Mouse (Mus musculus) kidney, postnatal 0 days (tissue): ENCODE measurements around the gene Actl11. TPM values are rescaled to one million over a fixed set of nuclear protein-coding genes. Genes with fewer than 3 reads are reported as not detected.
A peak's percentile ranks its signal among the peaks of the same experiment; 100 is the strongest.

Experiments used
- ATAC-seq: fragments of 200-750 bp; cut with Nextera tagmentation; replicated peaks from 2 replicates; pipeline ENCODE4 v1.8.0; 2017; ENCODE audit warnings: low read depth, moderate number of reproducible peaks, moderate TSS enrichment, moderate library complexity; ENCODE audit not compliant: low FRiP score
- DNase-seq: peaks from one replicate; pipeline ENCODE4 v3.0.0-alpha.2; 2016; ENCODE audit warnings: low spot score
- H3K27ac ChIP-seq: fragments of 300-500 bp; sonication (generic); 2 replicates; pipeline ENCODE4 v1.5.1; 2014; ENCODE audit warnings: mild to moderate bottlenecking
- H3K27me3 ChIP-seq: fragments of 300-500 bp; sonication (generic); 2 replicates; pipeline ENCODE4 v1.6.1; 2014; ENCODE audit warnings: low read length, mixed read lengths; ENCODE audit not compliant: insufficient read depth
- H3K36me3 ChIP-seq: fragments of 300-500 bp; sonication (generic); 2 replicates; pipeline ENCODE4 v1.6.1; 2014; ENCODE audit warnings: low read length, mixed read lengths; ENCODE audit not compliant: insufficient read depth
- H3K4me1 ChIP-seq: fragments of 300-500 bp; sonication (generic); replicated peaks from 2 replicates; pipeline ENCODE4 v1.6.1; 2014; ENCODE audit warnings: antibody characterized with exemption, low read length, mixed read lengths; ENCODE audit not compliant: insufficient read depth
- H3K4me2 ChIP-seq: fragments of 300-500 bp; sonication (generic); 2 replicates; pipeline ENCODE4 v1.6.1; 2014; ENCODE audit warnings: mild to moderate bottlenecking, low read length, moderate library complexity, mixed read lengths
- H3K4me3 ChIP-seq: fragments of 300-500 bp; sonication (generic); replicated peaks from 2 replicates; pipeline ENCODE4 v1.5.1; 2014; ENCODE audit warnings: low read depth, low read length
- H3K9ac ChIP-seq: fragments of 300-500 bp; sonication (generic); 2 replicates; pipeline ENCODE4 v1.6.1; 2014; ENCODE audit warnings: low read depth, low read length
- H3K9me3 ChIP-seq: fragments of 300-500 bp; sonication (generic); replicated peaks from 2 replicates; pipeline ENCODE4 v1.6.1; 2016; ENCODE audit warnings: low read length, inconsistent platforms, mixed read lengths
- CTCF ChIP-seq: IDR thresholded peaks from 2 replicates; pipeline ENCODE4 v1.5.1; 2016; ENCODE audit warnings: antibody characterized with exemption, low read depth, mild to moderate bottlenecking, moderate library complexity
- WGBS: fragments of 180-500 bp; shearing (Covaris S2); extraction: QIAGEN DNeasy Blood & Tissue Kit; methylation state at CpG from one replicate; pipeline ENCODE4 v1.1.7; 2014; 5-methylcytosine and 5-hydroxymethylcytosine counted together
- polyA plus RNA-seq: library from polyadenylated mRNA; unstranded; fragments of >200 nt; fragmentation: Nextera tagmentation; extraction: Ambion mirVana; gene quantifications from 2 replicates; pipeline ENCODE4 v1.2.1, GENCODE M21; 2015

Gene Actl11
- polyA plus RNA-seq, 1 experiment from 2014 or later, result not detected

DNA sequence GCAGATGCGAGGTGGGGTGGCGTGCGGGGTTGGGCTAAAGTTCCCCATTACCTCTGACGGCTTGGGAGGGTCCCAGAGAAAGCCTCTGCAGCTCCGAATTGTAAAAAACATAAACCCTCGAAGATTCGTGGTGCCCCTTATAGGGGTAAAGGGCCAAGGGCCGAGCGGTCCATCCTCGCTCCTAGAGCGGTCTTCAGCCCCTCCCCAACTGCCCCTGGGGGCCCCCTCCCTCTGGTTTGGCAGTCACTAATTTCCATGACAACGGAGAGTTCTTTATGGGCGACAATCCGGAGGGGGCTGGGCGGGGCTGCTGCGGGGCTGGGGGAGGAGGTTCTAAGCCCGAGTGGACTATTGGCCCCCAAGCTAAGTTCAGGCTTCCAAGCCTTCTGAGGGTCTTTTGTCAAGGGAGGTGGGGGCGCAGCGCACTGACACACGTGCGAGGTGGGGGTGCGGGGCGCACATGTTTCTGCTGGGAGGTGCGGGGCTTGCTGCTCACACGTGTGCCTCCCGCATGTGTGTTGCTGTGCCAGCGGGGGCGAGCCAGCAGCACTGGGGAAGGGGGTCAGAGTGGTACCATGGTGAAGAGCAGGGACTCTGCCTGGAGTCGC is 8.1 kb downstream of the Actl11 start:
- no peak for TF ChIP-seq CTCF
- Histone ChIP-seq H3K27me3 (no peaks in the 10 kb centered on the region), H3K9ac (peak overlapping the region; percentile 53)

DNA sequence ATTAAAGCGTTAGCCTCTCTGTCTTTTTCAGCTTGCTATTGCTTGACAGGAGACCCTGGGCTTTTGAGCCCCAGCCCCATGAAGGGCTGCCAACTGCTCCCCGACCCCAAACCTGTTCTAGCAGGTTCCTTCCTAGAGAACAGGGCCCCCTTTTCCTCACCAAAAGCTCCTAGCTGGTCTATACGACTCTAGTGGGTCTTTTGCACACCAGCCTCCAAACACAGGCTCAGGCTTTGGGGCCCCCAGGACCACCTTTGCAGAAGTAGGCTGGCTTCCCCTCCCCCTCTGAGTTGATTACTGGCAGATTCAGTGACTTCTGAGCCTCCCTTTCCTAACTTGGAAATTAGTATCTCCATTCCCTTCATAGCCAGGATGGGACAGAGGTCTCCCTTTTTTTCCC is 8.6 kb downstream of the Actl11 start:
- Histone ChIP-seq H3K36me3 (no peaks in the 10 kb centered on the region), H3K9me3 (no peaks in the 10 kb centered on the region), H3K9ac (no peak overlapping the region), H3K27me3 (no peaks in the 10 kb centered on the region), H3K27ac (no peak overlapping the region), H3K4me1 (0 out of 2 replicates have a peak, but pooled peaks cover 10% of the 10 kb centered on the region), H3K4me2 (no peak overlapping the region; the same call in 1 of the 2 replicates), H3K4me3 (no peak overlapping the region)
- DNase-seq, result no peak
- no peak for TF ChIP-seq CTCF
- WGBS, result 25% methylated on average over 3 of the region's 3 CpGs
- ATAC-seq, result no peak

More for the DNA sequence above, 8.1 kb downstream of the Actl11 start:
- Histone ChIP-seq H3K9me3 (no peaks in the 10 kb centered on the region), H3K36me3 (no peaks in the 10 kb centered on the region), H3K4me1 (0 out of 2 replicates have a peak, but pooled peaks cover 10% of the 10 kb centered on the region), H3K4me2 (peak overlapping the region; percentile 87), H3K4me3 (peak overlapping the region; percentile 38), H3K27ac (no peak overlapping the region)
- ATAC-seq, result 0 out of 2 replicates have a peak, but pooled peaks have one; percentile 10
- no peak for DNase-seq
- 4% methylated on average over 29 of the region's 29 CpGs for WGBS

- Histone ChIP-seq H3K27me3 (no peaks in the 10 kb centered on the region), H3K4me2 (no peak overlapping the region), H3K27ac (no peak overlapping the region), H3K9me3 (no peaks in the 10 kb centered on the region), H3K4me3 (no peak overlapping the region), H3K4me1 (no peaks in the 10 kb centered on the region), H3K36me3 (no peaks in the 10 kb centered on the region), H3K9ac (no peak overlapping the region)
- TF ChIP-seq CTCF, result no peak
- DNase-seq (no peak), ATAC-seq (no peak)
- WGBS, result 87% methylated on average over 31 of the region's 31 CpGs
Observed at GRCm38 (mm10) chr9:107947241-107948194, 19.2 kb downstream of the Actl11 start.

- Histone ChIP-seq H3K9ac (no peak overlapping the region), H3K4me2 (no peak overlapping the region), H3K27ac (no peak overlapping the region), H3K9me3 (no peaks in the 10 kb centered on the region), H3K36me3 (no peaks in the 10 kb centered on the region), H3K4me1 (no peaks in the 10 kb centered on the region), H3K27me3 (no peaks in the 10 kb centered on the region), H3K4me3 (no peak overlapping the region)
- TF ChIP-seq CTCF, result no peak
- ATAC-seq (no peak), DNase-seq (no peak)
- WGBS, result 83% methylated on average over 13 of the region's 13 CpGs
Observed at GRCm38 (mm10) chr9:107949184-107949921, 21.1 kb downstream of the Actl11 start.

GRCm38 (mm10) chr9:107949922-107950235 is 21.6 kb downstream of the Actl11 start, which contains the start of gene Traip:
TSS of gene Traip (plus strand) at chr9:107950136.
- WGBS, result 90% methylated on average over 10 of the region's 10 CpGs
- no peak for DNase-seq
- H3K4me2 ChIP-seq, result peak within 1 kb of the TSS; percentile 71
- ATAC-seq, result no peak
- no peaks in the 10 kb centered on the region for H3K9me3 ChIP-seq
- no peaks in the 10 kb centered on the region for H3K27me3 ChIP-seq
- no peaks in the 10 kb centered on the region for H3K36me3 ChIP-seq
- TF ChIP-seq CTCF, result no peak
- peak within 1 kb of the TSS; percentile 55 for H3K9ac ChIP-seq
- no peaks in the 10 kb centered on the region for H3K4me1 ChIP-seq
- H3K4me3 ChIP-seq, result peak within 1 kb of the TSS; percentile 58
- 0 out of 2 replicates have a peak within 1 kb of the TSS, but pooled peaks have one; percentile 38 for H3K27ac ChIP-seq
